Mouse (Mus musculus): Measurements from ENCODE around the gene Arl15.

Arl15 gene

GRCm38 (mm10) chr13:113983633-113984032, 189.3 kb downstream of the Arl15 start:
- DNase-seq (ENCODE audit: low read depth, low spot score), result no peak

GRCm38 (mm10) chr13:113984491-113984890, 190.2 kb downstream of the Arl15 start:
- DNase-seq (ENCODE audit: low read depth, low spot score), result no peak

- no peak for DNase-seq (ENCODE audit: low read depth, low spot score)
Measured at GRCm38 (mm10) chr13:113986864-113987562, 192.7 kb downstream of the Arl15 start.

- no peak for DNase-seq (ENCODE audit: low read depth, low spot score)
Measured at GRCm38 (mm10) chr13:113990247-113990646, 195.9 kb downstream of the Arl15 start.

- no peak for DNase-seq (ENCODE audit: low read depth, low spot score)
Measured at GRCm38 (mm10) chr13:113990701-113991100, 196.4 kb downstream of the Arl15 start.

- DNase-seq (ENCODE audit: low read depth, low spot score), result no peak
Measured at GRCm38 (mm10) chr13:113993066-113993465, 198.8 kb downstream of the Arl15 start.

- DNase-seq (ENCODE audit: low read depth, low spot score), result no peak
Measured at GRCm38 (mm10) chr13:113994586-113994985, 200.3 kb downstream of the Arl15 start.

GRCm38 (mm10) chr13:113995490-113996236, 201.4 kb downstream of the Arl15 start:
- no peak for DNase-seq (ENCODE audit: low read depth, low spot score)

GRCm38 (mm10) chr13:113998811-113999210, 204.5 kb downstream of the Arl15 start:
- DNase-seq (ENCODE audit: low read depth, low spot score), result no peak

GRCm38 (mm10) chr13:114003463-114003862, 209.2 kb downstream of the Arl15 start:
- DNase-seq (ENCODE audit: low read depth, low spot score), result no peak

- DNase-seq (ENCODE audit: low read depth, low spot score), result no peak
Measured at GRCm38 (mm10) chr13:114004191-114004590, 209.9 kb downstream of the Arl15 start.

GRCm38 (mm10) chr13:114009786-114010185, 215.5 kb downstream of the Arl15 start:
- DNase-seq (ENCODE audit: low read depth, low spot score), result no peak

GRCm38 (mm10) chr13:114010521-114010920, 216.2 kb downstream of the Arl15 start:
- DNase-seq (ENCODE audit: low read depth, low spot score), result no peak

GRCm38 (mm10) chr13:114011019-114011418, 216.7 kb downstream of the Arl15 start:
- no peak for DNase-seq (ENCODE audit: low read depth, low spot score)

- no peak for DNase-seq (ENCODE audit: low read depth, low spot score)
Measured at GRCm38 (mm10) chr13:114017928-114018327, 223.6 kb downstream of the Arl15 start.

GRCm38 (mm10) chr13:114023541-114023940, 229.2 kb downstream of the Arl15 start:
- no peak for DNase-seq (ENCODE audit: low read depth, low spot score)

GRCm38 (mm10) chr13:114026306-114026705, 232.0 kb downstream of the Arl15 start:
- DNase-seq (ENCODE audit: low read depth, low spot score), result no peak

GRCm38 (mm10) chr13:114026751-114027150, 232.4 kb downstream of the Arl15 start:
- no peak for DNase-seq (ENCODE audit: low read depth, low spot score)

GRCm38 (mm10) chr13:114048071-114048470, 253.8 kb downstream of the Arl15 start:
- DNase-seq (ENCODE audit: low read depth, low spot score), result no peak

- DNase-seq (ENCODE audit: low read depth, low spot score), result no peak
Measured at GRCm38 (mm10) chr13:114048688-114049087, 254.4 kb downstream of the Arl15 start.

- no peak for DNase-seq (ENCODE audit: low read depth, low spot score)
Measured at GRCm38 (mm10) chr13:114051151-114051850, 257.0 kb downstream of the Arl15 start.

GRCm38 (mm10) chr13:114052426-114053205, 258.3 kb downstream of the Arl15 start:
- DNase-seq (ENCODE audit: low read depth, low spot score), result no peak

Data from brain, embryonic 18.5 days (tissue).